Mouse (Mus musculus) MEL (cell line): ENCODE measurements around the gene Dnajb8.

Source experiments
- CTCF ChIP-seq, 3 experiments: IDR thresholded peaks in 2 of 3; conservative IDR thresholded peaks in 1 of 3; 2 replicates each; pipeline ENCODE4 v1.5.1; 2011 to 2012; ENCODE audit warnings: low read length in 3 of 3, low read depth in 2 of 3, mild to moderate bottlenecking in 2 of 3, improper control_type of control experiment in 1 of 3, inconsistent platforms in 1 of 3, mixed read lengths in 1 of 3, moderate library complexity in 1 of 3; ENCODE audit not compliant: control insufficient read depth in 1 of 3, insufficient read depth in 1 of 3, poor library complexity in 1 of 3, severe bottlenecking in 1 of 3
- GATA1 ChIP-seq: IDR thresholded peaks from 2 replicates; pipeline ENCODE4 v1.6.1; 2011; ENCODE audit warnings: low read depth, low read length, improper control_type of control experiment
- POLR2A ChIP-seq, 2 experiments: IDR thresholded peaks; 2 replicates each; pipeline ENCODE4 v1.6.1; 2011 to 2012; ENCODE audit warnings: low read length in 2 of 2, mild to moderate bottlenecking in 2 of 2, control low read depth in 1 of 2, improper control_type of control experiment in 1 of 2, low read depth in 1 of 2, moderate library complexity in 1 of 2; ENCODE audit not compliant: control insufficient read depth in 1 of 2, insufficient read depth in 1 of 2, poor library complexity in 1 of 2
- RAD21 ChIP-seq: IDR thresholded peaks from 2 replicates; pipeline ENCODE4 v1.6.1; 2011; ENCODE audit warnings: mild to moderate bottlenecking, low read depth, low read length, improper control_type of control experiment
- SMC3 ChIP-seq: IDR thresholded peaks from 2 replicates; pipeline ENCODE4 v1.6.1; 2011; ENCODE audit warnings: low read depth, low read length, improper control_type of control experiment
- USF2 ChIP-seq, 2 experiments: IDR thresholded peaks; 2 replicates each; pipeline ENCODE4 v1.6.1; 2011 to 2012; ENCODE audit warnings: improper control_type of control experiment in 2 of 2, low read length in 2 of 2, borderline replicate concordance in 1 of 2, inconsistent platforms in 1 of 2, low read depth in 1 of 2, mild to moderate bottlenecking in 1 of 2; ENCODE audit not compliant: insufficient read depth in 1 of 2
- ZKSCAN1 ChIP-seq: IDR thresholded peaks from 2 replicates; pipeline ENCODE4 v1.6.1; 2012; ENCODE audit warnings: low read depth, mild to moderate bottlenecking, inconsistent platforms, low read length, improper control_type of control experiment, moderate library complexity

- TF ChIP-seq POLR2A (IDR thresholded peaks at IDR 0.05; ENCODE audit: control insufficient read depth in 1 of 2, insufficient read depth in 1 of 2, low read depth in 1 of 2, low read length in 2 of 2, poor library complexity in 1 of 2) (no peak), CTCF (IDR thresholded peaks at IDR 0.05 in 2 of 3, conservative IDR thresholded peaks at IDR 0.05 in 1 of 3; ENCODE audit: control insufficient read depth in 1 of 3, insufficient read depth in 1 of 3, low read depth in 2 of 3, low read length in 3 of 3, poor library complexity in 1 of 3, severe bottlenecking in 1 of 3) (peak in 2 of 3 experiments; percentile 10 to 37; a peak in 2 of 6 replicates), USF2 (IDR thresholded peaks at IDR 0.05; ENCODE audit: borderline replicate concordance in 1 of 2, insufficient read depth in 1 of 2, low read depth in 1 of 2, low read length in 2 of 2) (no peak), RAD21 (no peak), SMC3 (peak; percentile 35; the same call in 1 of the 2 replicates), GATA1 (peak; percentile 99), ZKSCAN1 (no peak; the same call in 1 of the 2 replicates)
Observed at GRCm38 (mm10) chr6:88202921-88203690, 19.0 kb upstream of the Dnajb8 start.
